Mouse (Mus musculus): Measurements from ENCODE around the gene Cacnb2. TPM values are rescaled to one million over a fixed set of nuclear protein-coding genes. Genes with fewer than 3 reads are reported as not detected.

Cacnb2 gene
- total RNA-seq, 1 experiment, result 0.54 TPM

- in situ Hi-C loops (cut with MboI; ENCODE audit: low sequenced_read_pairs in 2 of 2, unreplicated experiment in 2 of 2), result no loop called here
- Histone ChIP-seq H3K9me3 (ENCODE audit: control insufficient read depth, insufficient read depth, low read depth, low read length) (no peaks in the 10 kb centered on the region), H3K9ac (ENCODE audit: insufficient read depth, low read depth, low read length, poor library complexity, severe bottlenecking) (no peak overlapping the region), H3K36me3 (ENCODE audit: control insufficient read depth, insufficient read depth, low read length, poor library complexity, severe bottlenecking) (no peaks in the 10 kb centered on the region), H3K4me1 (ENCODE audit: control insufficient read depth in 2 of 2, insufficient read depth in 2 of 2, low read length in 2 of 2, poor library complexity in 1 of 2) (no peaks in the 10 kb centered on the region), H3K27ac (ENCODE audit: insufficient read depth, low read depth, low read length, poor library complexity, severe bottlenecking) (no peak overlapping the region), H3K4me3 (ENCODE audit: insufficient read depth in 1 of 2, low read depth in 1 of 2, low read length in 2 of 2, poor library complexity in 1 of 2, severe bottlenecking in 1 of 2) (no peak overlapping the region)
- no peak for DNase-seq (ENCODE audit: low read depth, low spot score)
- no peak for TF ChIP-seq MAFK (IDR thresholded peaks at IDR 0.05; ENCODE audit: insufficient read depth, low read depth, low read length)
- no peak for TF ChIP-seq CHD2 (IDR thresholded peaks at IDR 0.05; ENCODE audit: low read depth, low read length)
- TF ChIP-seq HCFC1 (IDR thresholded peaks at IDR 0.05; ENCODE audit: borderline replicate concordance, insufficient read depth, low read length), result no peak
- TF ChIP-seq ZNF384 (IDR thresholded peaks at IDR 0.05; ENCODE audit: low read depth, low read length), result no peak
- TF ChIP-seq ZC3H11A (IDR thresholded peaks at IDR 0.05; ENCODE audit: borderline replicate concordance, low read depth, low read length), result no peak
Measured at GRCm38 (mm10) chr2:14639266-14639665, 36.4 kb downstream of the Cacnb2 start.

- Histone ChIP-seq H3K36me3 (ENCODE audit: control insufficient read depth, insufficient read depth, low read length, poor library complexity, severe bottlenecking) (no peaks in the 10 kb centered on the region), H3K9ac (ENCODE audit: insufficient read depth, low read depth, low read length, poor library complexity, severe bottlenecking) (no peak overlapping the region), H3K4me1 (ENCODE audit: control insufficient read depth in 2 of 2, insufficient read depth in 2 of 2, low read length in 2 of 2, poor library complexity in 1 of 2) (no peaks in the 10 kb centered on the region), H3K4me3 (ENCODE audit: insufficient read depth in 1 of 2, low read depth in 1 of 2, low read length in 2 of 2, poor library complexity in 1 of 2, severe bottlenecking in 1 of 2) (no peak overlapping the region), H3K9me3 (ENCODE audit: control insufficient read depth, insufficient read depth, low read depth, low read length) (no peaks in the 10 kb centered on the region), H3K27ac (ENCODE audit: insufficient read depth, low read depth, low read length, poor library complexity, severe bottlenecking) (no peak overlapping the region)
- TF ChIP-seq CHD2 (IDR thresholded peaks at IDR 0.05; ENCODE audit: low read depth, low read length) (no peak), ZNF384 (IDR thresholded peaks at IDR 0.05; ENCODE audit: low read depth, low read length) (no peak), MAFK (IDR thresholded peaks at IDR 0.05; ENCODE audit: insufficient read depth, low read depth, low read length) (no peak), ZC3H11A (IDR thresholded peaks at IDR 0.05; ENCODE audit: borderline replicate concordance, low read depth, low read length) (no peak), HCFC1 (IDR thresholded peaks at IDR 0.05; ENCODE audit: borderline replicate concordance, insufficient read depth, low read length) (no peak)
- no peak for DNase-seq (ENCODE audit: low read depth, low spot score)
- in situ Hi-C loops (cut with MboI; ENCODE audit: low sequenced_read_pairs in 2 of 2, unreplicated experiment in 2 of 2), result no loop called here
Measured at GRCm38 (mm10) chr2:14639877-14640276, 37.0 kb downstream of the Cacnb2 start.

- Histone ChIP-seq H3K27ac (ENCODE audit: insufficient read depth, low read depth, low read length, poor library complexity, severe bottlenecking) (no peak overlapping the region), H3K9me3 (ENCODE audit: control insufficient read depth, insufficient read depth, low read depth, low read length) (no peaks in the 10 kb centered on the region), H3K9ac (ENCODE audit: insufficient read depth, low read depth, low read length, poor library complexity, severe bottlenecking) (no peak overlapping the region), H3K36me3 (ENCODE audit: control insufficient read depth, insufficient read depth, low read length, poor library complexity, severe bottlenecking) (no peaks in the 10 kb centered on the region), H3K4me1 (ENCODE audit: control insufficient read depth in 2 of 2, insufficient read depth in 2 of 2, low read length in 2 of 2, poor library complexity in 1 of 2) (no peaks in the 10 kb centered on the region), H3K4me3 (ENCODE audit: insufficient read depth in 1 of 2, low read depth in 1 of 2, low read length in 2 of 2, poor library complexity in 1 of 2, severe bottlenecking in 1 of 2) (no peak overlapping the region)
- in situ Hi-C loops (cut with MboI; ENCODE audit: low sequenced_read_pairs in 2 of 2, unreplicated experiment in 2 of 2), result no loop called here
- no peak for TF ChIP-seq CHD2 (IDR thresholded peaks at IDR 0.05; ENCODE audit: low read depth, low read length)
- no peak for TF ChIP-seq ZC3H11A (IDR thresholded peaks at IDR 0.05; ENCODE audit: borderline replicate concordance, low read depth, low read length)
- TF ChIP-seq ZNF384 (IDR thresholded peaks at IDR 0.05; ENCODE audit: low read depth, low read length), result no peak
- no peak for TF ChIP-seq HCFC1 (IDR thresholded peaks at IDR 0.05; ENCODE audit: borderline replicate concordance, insufficient read depth, low read length)
- no peak for TF ChIP-seq MAFK (IDR thresholded peaks at IDR 0.05; ENCODE audit: insufficient read depth, low read depth, low read length)
- no peak for DNase-seq (ENCODE audit: low read depth, low spot score)
Measured at GRCm38 (mm10) chr2:14641040-14641439, 38.2 kb downstream of the Cacnb2 start.

GRCm38 (mm10) chr2:14651268-14651667, 48.4 kb downstream of the Cacnb2 start:
- no peak for TF ChIP-seq ZNF384 (IDR thresholded peaks at IDR 0.05; ENCODE audit: low read depth, low read length)
- no peak for TF ChIP-seq HCFC1 (IDR thresholded peaks at IDR 0.05; ENCODE audit: borderline replicate concordance, insufficient read depth, low read length)
- no peak for TF ChIP-seq ZC3H11A (IDR thresholded peaks at IDR 0.05; ENCODE audit: borderline replicate concordance, low read depth, low read length)
- no peak for TF ChIP-seq CHD2 (IDR thresholded peaks at IDR 0.05; ENCODE audit: low read depth, low read length)
- no peak for TF ChIP-seq MAFK (IDR thresholded peaks at IDR 0.05; ENCODE audit: insufficient read depth, low read depth, low read length)
- H3K27ac ChIP-seq (ENCODE audit: insufficient read depth, low read depth, low read length, poor library complexity, severe bottlenecking), result no peak overlapping the region
- H3K4me3 ChIP-seq (ENCODE audit: insufficient read depth in 1 of 2, low read depth in 1 of 2, low read length in 2 of 2, poor library complexity in 1 of 2, severe bottlenecking in 1 of 2), result no peak overlapping the region
- DNase-seq (ENCODE audit: low read depth, low spot score), result no peak
- no peaks in the 10 kb centered on the region for H3K36me3 ChIP-seq (ENCODE audit: control insufficient read depth, insufficient read depth, low read length, poor library complexity, severe bottlenecking)
- H3K9ac ChIP-seq (ENCODE audit: insufficient read depth, low read depth, low read length, poor library complexity, severe bottlenecking), result no peak overlapping the region
- no peaks in the 10 kb centered on the region for H3K4me1 ChIP-seq (ENCODE audit: control insufficient read depth in 2 of 2, insufficient read depth in 2 of 2, low read length in 2 of 2, poor library complexity in 1 of 2)
- no peaks in the 10 kb centered on the region for H3K9me3 ChIP-seq (ENCODE audit: control insufficient read depth, insufficient read depth, low read depth, low read length)
- in situ Hi-C loops (cut with MboI; ENCODE audit: low sequenced_read_pairs in 2 of 2, unreplicated experiment in 2 of 2), result no loop called here

GRCm38 (mm10) chr2:14656673-14657072, 53.8 kb downstream of the Cacnb2 start:
- in situ Hi-C loops (cut with MboI; ENCODE audit: low sequenced_read_pairs in 2 of 2, unreplicated experiment in 2 of 2), result no loop called here
- Histone ChIP-seq H3K36me3 (ENCODE audit: control insufficient read depth, insufficient read depth, low read length, poor library complexity, severe bottlenecking) (no peaks in the 10 kb centered on the region), H3K4me1 (ENCODE audit: control insufficient read depth in 2 of 2, insufficient read depth in 2 of 2, low read length in 2 of 2, poor library complexity in 1 of 2) (no peaks in the 10 kb centered on the region), H3K9me3 (ENCODE audit: control insufficient read depth, insufficient read depth, low read depth, low read length) (no peaks in the 10 kb centered on the region), H3K4me3 (ENCODE audit: insufficient read depth in 1 of 2, low read depth in 1 of 2, low read length in 2 of 2, poor library complexity in 1 of 2, severe bottlenecking in 1 of 2) (no peak overlapping the region), H3K9ac (ENCODE audit: insufficient read depth, low read depth, low read length, poor library complexity, severe bottlenecking) (no peak overlapping the region), H3K27ac (ENCODE audit: insufficient read depth, low read depth, low read length, poor library complexity, severe bottlenecking) (no peak overlapping the region)
- no peak for DNase-seq (ENCODE audit: low read depth, low spot score)
- TF ChIP-seq CHD2 (IDR thresholded peaks at IDR 0.05; ENCODE audit: low read depth, low read length) (no peak), ZC3H11A (IDR thresholded peaks at IDR 0.05; ENCODE audit: borderline replicate concordance, low read depth, low read length) (no peak), ZNF384 (IDR thresholded peaks at IDR 0.05; ENCODE audit: low read depth, low read length) (no peak), HCFC1 (IDR thresholded peaks at IDR 0.05; ENCODE audit: borderline replicate concordance, insufficient read depth, low read length) (no peak), MAFK (IDR thresholded peaks at IDR 0.05; ENCODE audit: insufficient read depth, low read depth, low read length) (no peak)

All from ES-E14 (cell line).